Mouse (Mus musculus) hindbrain, embryonic 11.5 days (tissue): ENCODE data around the gene Ky. TPM values are rescaled to one million over a fixed set of nuclear protein-coding genes. Genes with fewer than 3 reads are reported as not detected.

Source experiments
- ATAC-seq: fragments of 200-750 bp; cut with Nextera tagmentation; 2 replicates; pipeline ENCODE4 v1.8.0; 2017; ENCODE audit warnings: mild to moderate bottlenecking, moderate TSS enrichment, moderate library complexity; ENCODE audit not compliant: low FRiP score
- DNase-seq: peaks from one replicate; pipeline ENCODE4 v3.0.0-alpha.2; 2015; ENCODE audit warnings: low spot score
- H3K27ac ChIP-seq: fragments of 300-500 bp; sonication (generic); 2 replicates; pipeline ENCODE4 v1.5.1; 2014; ENCODE audit warnings: mild to moderate bottlenecking, low read depth, low read length
- H3K27me3 ChIP-seq: fragments of 300-500 bp; sonication (generic); 2 replicates; pipeline ENCODE4 v1.6.1; 2014; ENCODE audit warnings: mild to moderate bottlenecking, low read length, moderate library complexity, mixed read lengths; ENCODE audit not compliant: control insufficient read depth, insufficient read depth
- H3K36me3 ChIP-seq: fragments of 300-500 bp; sonication (generic); 2 replicates; pipeline ENCODE4 v1.6.1; 2014; ENCODE audit warnings: mild to moderate bottlenecking, low read length, moderate library complexity, mixed read lengths; ENCODE audit not compliant: control insufficient read depth, insufficient read depth
- H3K4me1 ChIP-seq: fragments of 300-500 bp; sonication (generic); replicated peaks from 2 replicates; pipeline ENCODE4 v1.6.1; 2014; ENCODE audit warnings: low read length, mixed read lengths; ENCODE audit not compliant: control insufficient read depth, insufficient read depth
- H3K4me2 ChIP-seq: fragments of 300-500 bp; sonication (generic); replicated peaks from 2 replicates; pipeline ENCODE4 v1.6.1; 2014; ENCODE audit warnings: mild to moderate bottlenecking, low read depth, low read length
- H3K4me3 ChIP-seq: fragments of 300-500 bp; sonication (generic); 2 replicates; pipeline ENCODE4 v1.5.1; 2014; ENCODE audit warnings: low read depth, low read length
- H3K9ac ChIP-seq: fragments of 300-500 bp; sonication (generic); 2 replicates; pipeline ENCODE4 v1.6.1; 2014; ENCODE audit warnings: low read depth, low read length
- H3K9me3 ChIP-seq: fragments of 300-500 bp; sonication (generic); 2 replicates; pipeline ENCODE4 v1.6.1; 2016; ENCODE audit warnings: low read length; ENCODE audit not compliant: control insufficient read depth
- WGBS: fragments of 180-500 bp; shearing (Covaris S2); extraction: QIAGEN DNeasy Blood & Tissue Kit; methylation state at CpG from one replicate; pipeline ENCODE4 v1.1.7; 2014; 5-methylcytosine and 5-hydroxymethylcytosine counted together
- polyA plus RNA-seq: library from polyadenylated mRNA; unstranded; fragments of >200 nt; fragmentation: Nextera tagmentation; extraction: Ambion mirVana; gene quantifications from 2 replicates; pipeline ENCODE4 v1.2.1, GENCODE M21; 2014

The Ky gene
- polyA plus RNA-seq, 1 experiment from 2014 or later, result 0.26 TPM

DNA sequence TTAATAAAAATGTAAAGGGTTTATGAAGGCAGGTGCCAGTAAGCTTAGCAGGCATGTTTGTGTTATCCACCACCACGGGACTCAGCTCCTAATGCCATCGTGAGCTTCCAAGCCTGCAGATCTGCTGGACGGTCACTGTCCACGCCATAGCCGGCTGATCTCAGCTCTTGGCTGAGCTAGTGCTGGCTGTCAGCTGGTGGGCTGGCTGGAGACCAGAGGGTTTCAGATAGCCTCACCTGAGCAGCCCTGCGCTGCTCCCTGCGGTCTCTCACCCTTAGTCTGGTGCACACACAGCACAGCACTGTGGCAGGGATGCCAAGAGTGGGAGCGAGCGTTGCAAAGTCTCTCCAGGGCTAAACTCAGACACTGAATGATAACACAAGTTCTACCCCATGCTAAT lies 12.9 kb downstream of the Ky start:
- Histone ChIP-seq H3K4me2 (no peak overlapping the region), H3K4me3 (no peak overlapping the region), H3K9ac (no peak overlapping the region), H3K27ac (no peak overlapping the region), H3K9me3 (no peaks in the 10 kb centered on the region), H3K36me3 (no peaks in the 10 kb centered on the region), H3K27me3 (no peaks in the 10 kb centered on the region), H3K4me1 (no peaks in the 10 kb centered on the region)
- no peak for ATAC-seq
- WGBS, result 93% methylated on average over 9 of the region's 9 CpGs
- no peak for DNase-seq

DNA sequence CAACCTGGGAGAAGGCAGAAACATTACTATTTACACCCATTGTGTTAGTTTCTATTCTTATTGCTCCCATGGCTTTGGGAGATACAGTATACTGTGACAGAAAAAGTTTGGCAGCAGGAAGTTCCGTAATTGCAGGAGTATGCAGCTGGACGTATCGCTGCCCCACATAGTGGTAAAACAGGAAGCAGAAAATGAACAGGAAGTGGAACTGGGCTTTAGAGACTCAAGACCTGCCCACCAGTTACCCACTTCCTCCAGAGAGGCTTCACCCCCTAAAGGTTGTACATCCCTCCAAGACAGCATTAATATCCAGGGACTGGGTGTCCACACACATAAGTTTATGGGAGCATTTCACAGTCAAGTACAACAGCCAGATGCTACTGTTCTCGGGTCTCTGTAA lies 15.8 kb downstream of the Ky start:
- no peaks in the 10 kb centered on the region for H3K27me3 ChIP-seq
- DNase-seq (no peak), ATAC-seq (no peak)
- H3K9ac ChIP-seq, result no peak overlapping the region
- no peak overlapping the region for H3K27ac ChIP-seq
- H3K36me3 ChIP-seq, result no peaks in the 10 kb centered on the region
- no peaks in the 10 kb centered on the region for H3K9me3 ChIP-seq
- WGBS, result 83% methylated on average over 4 of the region's 4 CpGs
- H3K4me3 ChIP-seq, result no peak overlapping the region
- no peaks in the 10 kb centered on the region for H3K4me1 ChIP-seq
- H3K4me2 ChIP-seq, result no peak overlapping the region

DNA sequence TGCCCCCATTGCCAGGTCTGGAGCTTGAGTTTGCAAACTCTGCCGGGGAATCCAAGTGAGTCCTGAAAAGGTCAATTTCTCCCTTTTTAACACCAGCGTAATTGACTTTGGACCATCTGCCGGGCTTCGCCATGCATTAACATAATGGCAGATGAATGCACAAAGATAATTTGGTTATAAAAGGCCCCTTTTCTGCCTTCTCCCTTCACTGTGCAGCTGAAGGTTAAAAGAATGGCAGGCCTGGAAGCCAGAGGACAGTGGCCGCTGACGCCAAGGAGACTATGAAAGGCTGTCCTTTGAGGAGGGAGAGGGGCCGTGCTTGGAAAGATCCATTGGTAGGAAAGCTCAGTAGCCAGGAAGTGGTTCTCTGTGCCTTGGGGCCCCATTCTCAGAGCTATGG lies 22.6 kb downstream of the Ky start:
- Histone ChIP-seq H3K27me3 (no peaks in the 10 kb centered on the region), H3K9ac (no peak overlapping the region), H3K36me3 (no peaks in the 10 kb centered on the region), H3K4me3 (no peak overlapping the region), H3K9me3 (no peaks in the 10 kb centered on the region), H3K4me1 (no peaks in the 10 kb centered on the region), H3K4me2 (no peak overlapping the region), H3K27ac (peak overlapping the region; percentile 24)
- ATAC-seq (peak; percentile 77), DNase-seq (peak; percentile 58)
- WGBS, result 49% methylated on average over 7 of the region's 7 CpGs

DNA sequence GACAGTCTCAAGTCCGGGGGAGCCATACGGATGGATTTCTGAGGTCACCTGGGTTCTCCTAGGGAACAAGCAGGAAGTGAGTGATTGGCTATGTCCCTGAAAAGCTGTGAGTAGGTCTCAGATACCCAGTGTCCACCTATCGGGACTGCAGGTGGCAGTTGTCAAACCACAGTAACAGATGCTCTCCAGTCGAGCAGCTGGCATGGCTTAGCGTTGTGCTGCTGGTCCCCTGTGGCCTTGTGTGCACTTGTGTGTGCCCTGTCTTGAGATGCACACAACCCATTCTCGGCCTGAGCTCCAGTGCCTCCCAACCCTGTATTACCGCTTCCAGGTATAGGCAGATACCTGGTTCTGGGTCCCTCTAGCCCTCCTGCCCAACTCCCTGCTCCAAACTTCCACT lies 23.0 kb downstream of the Ky start:
- peak; percentile 53; the same call in 1 of the 2 replicates for ATAC-seq

DNA sequence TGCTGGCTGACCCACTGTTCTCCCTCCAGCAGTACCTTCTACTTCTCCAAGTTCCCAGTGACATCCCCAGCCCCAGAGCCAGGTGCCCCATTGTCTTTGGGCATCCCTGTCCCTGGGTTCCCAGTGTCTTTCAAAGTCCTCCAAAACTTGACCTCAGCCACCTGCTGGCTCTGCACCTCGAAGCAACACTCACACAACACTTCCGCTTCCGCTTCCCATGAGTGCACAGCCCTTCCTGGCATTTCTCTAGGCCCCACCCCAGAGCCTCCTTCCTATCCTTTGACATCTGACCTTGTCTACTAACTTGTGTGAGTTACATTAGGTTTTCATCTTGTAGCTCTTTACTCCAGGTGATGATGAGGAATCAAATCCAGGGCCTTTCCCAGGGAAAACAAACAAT lies 23.5 kb downstream of the Ky start:
- H3K4me1 ChIP-seq, result 0 out of 2 replicates have a peak, but pooled peaks cover 2% of the 10 kb centered on the region
- no peak overlapping the region for H3K4me2 ChIP-seq
- DNase-seq (no peak), ATAC-seq (no peak)
- no peaks in the 10 kb centered on the region for H3K9me3 ChIP-seq
- H3K4me3 ChIP-seq, result no peak overlapping the region
- H3K36me3 ChIP-seq, result no peaks in the 10 kb centered on the region
- no peaks in the 10 kb centered on the region for H3K27me3 ChIP-seq
- H3K9ac ChIP-seq, result no peak overlapping the region
- H3K27ac ChIP-seq, result no peak overlapping the region
- 79% methylated on average over 3 of the region's 3 CpGs for WGBS

More for the DNA sequence above, 23.0 kb downstream of the Ky start:
- no peak overlapping the region for H3K4me2 ChIP-seq
- H3K27me3 ChIP-seq, result no peaks in the 10 kb centered on the region
- peak overlapping the region; percentile 24 for H3K27ac ChIP-seq
- peak; percentile 28 for DNase-seq
- H3K36me3 ChIP-seq, result no peaks in the 10 kb centered on the region
- no peak overlapping the region for H3K4me3 ChIP-seq
- WGBS, result 78% methylated on average over 7 of the region's 7 CpGs
- H3K9me3 ChIP-seq, result no peaks in the 10 kb centered on the region
- H3K9ac ChIP-seq, result no peak overlapping the region
- H3K4me1 ChIP-seq, result 0 out of 2 replicates have a peak, but pooled peaks cover 2% of the 10 kb centered on the region

DNA sequence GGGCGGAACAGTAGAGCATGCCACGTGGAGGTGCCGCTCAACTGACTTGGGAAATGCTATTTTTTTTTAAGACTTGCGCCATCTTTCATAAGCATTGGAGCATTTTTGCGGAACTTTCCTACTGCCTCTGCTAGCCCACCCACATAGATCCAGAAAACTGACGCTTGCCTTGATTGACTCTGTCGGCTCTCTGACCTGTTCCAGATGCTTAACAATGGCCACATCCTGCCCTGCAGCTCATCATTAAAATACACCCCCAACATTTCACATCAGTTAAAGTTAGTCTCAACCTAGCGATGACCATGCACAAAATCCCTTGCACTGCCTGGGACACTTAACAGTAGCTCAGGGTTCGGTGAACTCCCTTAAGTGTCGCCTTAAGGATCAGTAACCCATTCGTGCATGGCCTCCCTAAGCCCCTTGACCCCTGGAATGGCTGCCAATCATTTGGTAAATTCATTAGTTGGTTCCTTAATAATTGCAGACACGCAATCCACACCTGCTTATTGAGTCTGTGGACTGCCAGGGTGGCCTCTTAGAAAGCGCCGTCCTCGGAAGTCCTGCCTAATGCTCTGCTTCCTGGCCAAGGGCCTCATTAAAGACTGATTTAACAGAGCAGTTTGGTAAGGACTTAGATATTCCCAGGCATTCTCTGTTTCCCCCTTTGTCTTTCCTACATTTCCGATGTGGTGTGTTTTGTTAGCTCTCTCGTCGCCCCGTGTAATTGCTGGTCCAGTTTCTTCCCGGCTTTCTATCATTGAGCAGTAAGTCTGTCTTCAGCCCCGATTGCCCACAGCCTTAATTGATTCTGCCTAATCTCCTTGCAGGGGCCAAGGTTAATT lies 25.7 kb downstream of the Ky start:
- H3K9ac ChIP-seq, result no peak overlapping the region
- 0 out of 2 replicates have a peak, but pooled peaks cover 2% of the 10 kb centered on the region for H3K4me1 ChIP-seq
- no peaks in the 10 kb centered on the region for H3K27me3 ChIP-seq
- ATAC-seq (no peak), DNase-seq (no peak)
- no peak overlapping the region for H3K4me2 ChIP-seq
- H3K36me3 ChIP-seq, result no peaks in the 10 kb centered on the region
- WGBS, result 68% methylated on average over 21 of the region's 21 CpGs
- no peaks in the 10 kb centered on the region for H3K9me3 ChIP-seq
- H3K4me3 ChIP-seq, result no peak overlapping the region
- no peak overlapping the region for H3K27ac ChIP-seq

DNA sequence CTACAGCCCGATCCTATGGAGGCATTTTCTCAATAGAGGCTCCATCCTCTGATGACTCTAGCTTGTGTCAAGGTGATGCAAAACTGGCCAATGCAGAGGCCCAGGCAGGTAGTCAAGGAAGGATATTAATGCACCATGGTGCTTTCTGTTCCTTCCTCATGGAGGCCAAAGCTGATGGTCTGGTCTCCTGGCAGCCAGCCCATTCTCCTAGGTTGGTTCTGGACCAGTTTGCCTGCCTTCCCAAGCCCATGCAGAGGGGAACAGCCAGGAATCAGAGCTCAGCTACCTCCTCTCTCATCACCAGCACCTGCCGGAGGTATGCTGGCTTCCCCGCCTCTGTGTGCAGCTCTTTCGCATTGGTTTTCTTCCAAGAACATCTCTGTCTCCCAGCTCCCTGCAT lies 31.4 kb downstream of the Ky start:
- no peaks in the 10 kb centered on the region for H3K27me3 ChIP-seq
- DNase-seq (no peak), ATAC-seq (no peak)
- H3K36me3 ChIP-seq, result no peaks in the 10 kb centered on the region
- no peaks in the 10 kb centered on the region for H3K9me3 ChIP-seq
- H3K4me1 ChIP-seq, result 0 out of 2 replicates have a peak, but pooled peaks cover 2% of the 10 kb centered on the region
- WGBS, result 94% methylated on average over 4 of the region's 4 CpGs
- no peak overlapping the region for H3K4me3 ChIP-seq
- H3K9ac ChIP-seq, result no peak overlapping the region
- H3K27ac ChIP-seq, result no peak overlapping the region
- no peak overlapping the region for H3K4me2 ChIP-seq

DNA sequence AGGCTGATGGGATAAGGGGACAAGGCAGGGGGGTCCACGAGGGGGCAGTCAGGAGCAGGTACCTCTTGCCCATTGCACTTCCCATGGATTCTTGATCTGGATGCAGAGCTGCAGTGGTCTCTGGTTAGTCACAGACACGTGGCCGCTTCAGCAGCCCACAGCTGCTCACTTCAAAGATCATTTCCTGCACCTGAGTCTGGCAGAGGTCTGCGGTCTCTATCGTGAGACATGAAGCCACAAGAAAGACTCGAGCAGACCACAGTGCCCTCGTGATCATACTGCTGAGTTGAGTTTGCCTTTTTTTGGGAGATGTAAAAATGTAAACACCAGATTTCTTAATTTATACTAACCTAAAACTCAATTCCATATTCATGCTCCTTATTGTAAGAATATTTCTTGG lies 34.1 kb downstream of the Ky start:
- H3K9ac ChIP-seq, result no peak overlapping the region
- WGBS, result 71% methylated on average over 7 of the region's 7 CpGs
- no peak overlapping the region for H3K4me2 ChIP-seq
- H3K27ac ChIP-seq, result no peak overlapping the region
- no peak overlapping the region for H3K4me3 ChIP-seq
- peaks cover 4% of the 10 kb centered on the region; the same call in 1 of the 2 replicates for H3K4me1 ChIP-seq
- H3K9me3 ChIP-seq, result no peaks in the 10 kb centered on the region
- H3K36me3 ChIP-seq, result no peaks in the 10 kb centered on the region
- no peak for DNase-seq
- no peaks in the 10 kb centered on the region for H3K27me3 ChIP-seq
- no peak for ATAC-seq

DNA sequence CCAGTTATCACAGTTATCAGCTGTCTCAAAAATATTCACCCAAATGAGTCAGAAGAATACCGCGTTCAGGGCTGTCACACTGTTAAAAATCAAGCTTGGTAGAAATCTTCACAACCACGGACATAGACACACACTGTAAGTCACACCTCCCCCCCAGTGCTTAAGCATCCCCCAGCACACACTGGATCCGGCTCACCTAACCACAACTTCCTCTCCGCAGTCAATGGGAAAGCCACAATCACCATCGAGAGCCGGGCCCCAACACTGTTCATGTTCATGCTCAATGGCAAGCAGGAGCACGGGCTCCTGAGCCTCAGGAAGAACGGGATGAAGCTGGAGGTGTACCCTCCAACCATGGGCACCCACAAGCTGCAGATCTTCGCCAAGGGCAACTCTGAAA lies 36.1 kb downstream of the Ky start:
- Histone ChIP-seq H3K9me3 (no peaks in the 10 kb centered on the region), H3K4me2 (no peak overlapping the region), H3K9ac (no peak overlapping the region), H3K27ac (no peak overlapping the region), H3K36me3 (no peaks in the 10 kb centered on the region), H3K4me3 (no peak overlapping the region), H3K4me1 (peaks cover 5% of the 10 kb centered on the region; the same call in 1 of the 2 replicates), H3K27me3 (no peaks in the 10 kb centered on the region)
- whole genome bisulfite sequencing, result 92% methylated on average over 10 of the region's 10 CpGs
- DNase-seq (no peak), ATAC-seq (no peak)
